Mouse (Mus musculus) liver, embryonic 14.5 days (tissue): Measurements from ENCODE around the gene Stat3. TPM values are rescaled to one million over a fixed set of nuclear protein-coding genes. Genes with fewer than 3 reads are reported as not detected.
A peak's percentile ranks its signal among the peaks of the same experiment; 100 is the strongest.

ENCODE experiments used
- ATAC-seq: fragments of 200-750 bp; cut with Nextera tagmentation; 2 replicates; pipeline ENCODE4 v1.8.0; 2017; ENCODE audit warnings: moderate number of reproducible peaks, mild to moderate bottlenecking, moderate library complexity; ENCODE audit not compliant: insufficient read depth
- DNase-seq, 3 experiments: peaks; one replicate each; pipeline ENCODE4 v3.0.0-alpha.2; 2012 to 2013; ENCODE audit warnings: low read depth in 3 of 3, low spot score in 3 of 3
- H3K27ac ChIP-seq: fragments of 300-500 bp; sonication (generic); 2 replicates; pipeline ENCODE4 v1.5.1; 2014; ENCODE audit warnings: moderate library complexity, mild to moderate bottlenecking, control low read depth, inconsistent platforms
- H3K27me3 ChIP-seq: fragments of 300-500 bp; sonication (generic); 2 replicates; pipeline ENCODE4 v1.6.1; 2014; ENCODE audit warnings: mild to moderate bottlenecking, low read length, moderate library complexity; ENCODE audit not compliant: control insufficient read depth, insufficient read depth
- H3K36me3 ChIP-seq: fragments of 300-500 bp; sonication (generic); replicated peaks from 2 replicates; pipeline ENCODE4 v1.6.1; 2014; ENCODE audit warnings: low read depth; ENCODE audit not compliant: control insufficient read depth, insufficient read depth
- H3K4me1 ChIP-seq, 2 experiments: fragments of 200-500 bp in 1 of 2; fragments of 300-500 bp in 1 of 2; sonication (generic) in 1 of 2; replicated peaks; 2 replicates each; pipeline ENCODE4 v1.6.1; 2012 to 2014; ENCODE audit warnings: antibody characterized with exemption in 1 of 2, inconsistent platforms in 1 of 2, low read length in 1 of 2; ENCODE audit not compliant: control insufficient read depth in 2 of 2, insufficient read depth in 2 of 2
- H3K4me2 ChIP-seq: fragments of 300-500 bp; sonication (generic); 2 replicates; pipeline ENCODE4 v1.6.1; 2014; ENCODE audit warnings: low read depth, mild to moderate bottlenecking, control low read depth, moderate library complexity
- H3K4me3 ChIP-seq, 2 experiments: fragments of 200-500 bp in 1 of 2; fragments of 300-500 bp in 1 of 2; sonication (generic) in 1 of 2; 2 replicates each; pipeline ENCODE4 v1.5.1; 2012 to 2014; ENCODE audit warnings: low read depth in 2 of 2, low read length in 2 of 2, mild to moderate bottlenecking in 2 of 2, control low read depth in 1 of 2, inconsistent platforms in 1 of 2, moderate library complexity in 1 of 2; ENCODE audit not compliant: insufficient read depth in 1 of 2
- H3K9ac ChIP-seq: fragments of 300-500 bp; sonication (generic); replicated peaks from 2 replicates; pipeline ENCODE4 v1.6.1; 2014; ENCODE audit warnings: mild to moderate bottlenecking, control low read depth, moderate library complexity
- H3K9me3 ChIP-seq: fragments of 300-500 bp; sonication (generic); 2 replicates; pipeline ENCODE4 v1.6.1; 2016; ENCODE audit warnings: low read length, mixed read lengths; ENCODE audit not compliant: control insufficient read depth
- CTCF ChIP-seq: IDR thresholded peaks from 2 replicates; pipeline ENCODE4 v1.5.1; 2016; ENCODE audit warnings: antibody characterized with exemption, low read depth, control low read depth
- EP300 ChIP-seq: IDR thresholded peaks from 2 replicates; pipeline ENCODE4 v1.6.1; 2016; ENCODE audit warnings: antibody characterized with exemption, low read depth
- WGBS: fragments of 180-500 bp; shearing (Covaris S2); extraction: QIAGEN DNeasy Blood & Tissue Kit; methylation state at CpG from one replicate; pipeline ENCODE4 v1.1.7; 2014; ENCODE audit not compliant: insufficient replicate concordance; 5-methylcytosine and 5-hydroxymethylcytosine counted together
- polyA plus RNA-seq, 2 experiments: library from polyadenylated mRNA; depleted of rRNA in 1 of 2; stranded (reverse) in 1 of 2; unstranded in 1 of 2; fragments of >200 nt; fragmentation: Nextera tagmentation in 1 of 2; extraction: Ambion mirVana in 1 of 2; gene quantifications; 2 replicates each; pipeline versions ENCODE4 v1.2.1 to v1.2.3; 2012 to 2014

Gene Stat3
- polyA plus RNA-seq, 2 experiments: 17.7 to 27.4 TPM

DNA sequence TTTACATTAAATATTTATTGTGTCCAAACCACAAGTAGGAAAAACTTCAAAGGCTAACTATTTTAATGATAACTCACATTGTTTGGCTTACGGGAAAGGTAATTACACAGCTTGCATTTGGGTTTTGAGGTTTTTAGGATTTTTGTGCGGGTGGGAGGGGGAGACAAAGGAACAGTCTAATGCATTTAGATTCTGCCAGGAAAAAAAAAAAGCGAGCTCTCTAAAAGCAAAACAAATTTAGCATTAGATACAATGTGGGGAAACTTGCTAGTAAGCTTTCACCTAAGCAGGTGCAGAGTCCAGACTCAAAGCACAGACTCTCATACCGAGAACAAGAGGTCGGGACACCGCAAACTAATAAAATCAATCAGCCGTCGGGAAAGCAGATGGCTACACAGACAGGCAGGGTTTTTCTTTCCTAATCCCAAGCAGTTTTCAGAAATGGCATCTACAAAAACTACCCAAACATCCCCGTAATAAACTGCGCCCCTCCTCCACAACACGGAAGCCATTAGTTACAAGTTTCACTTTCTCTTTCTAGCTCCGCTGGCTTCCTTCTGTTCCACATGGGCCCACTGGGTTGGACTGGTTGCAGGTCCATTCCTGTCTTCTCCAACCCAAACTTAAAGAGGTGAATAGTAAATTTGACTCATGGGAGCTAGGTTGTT, 8.0 kb downstream of the Stat3 start:
- ATAC-seq (no peak; the same call in 1 of the 2 replicates), DNase-seq (no peak)
- no peaks in the 10 kb centered on the region for H3K36me3 ChIP-seq
- peak overlapping the region; percentile 59 to 64 for H3K4me3 ChIP-seq
- H3K27ac ChIP-seq: peak overlapping the region; percentile 44
- H3K27me3 ChIP-seq: no peaks in the 10 kb centered on the region
- peak overlapping the region; percentile 71 for H3K4me2 ChIP-seq
- no peaks in the 10 kb centered on the region for H3K9me3 ChIP-seq
- 48% methylated on average over 12 of the region's 12 CpGs for WGBS
- peaks cover 25 to 33% of the 10 kb centered on the region in 2 experiments for H3K4me1 ChIP-seq
- TF ChIP-seq CTCF (no peak), EP300 (no peak)
- H3K9ac ChIP-seq: peak overlapping the region; percentile 59

DNA sequence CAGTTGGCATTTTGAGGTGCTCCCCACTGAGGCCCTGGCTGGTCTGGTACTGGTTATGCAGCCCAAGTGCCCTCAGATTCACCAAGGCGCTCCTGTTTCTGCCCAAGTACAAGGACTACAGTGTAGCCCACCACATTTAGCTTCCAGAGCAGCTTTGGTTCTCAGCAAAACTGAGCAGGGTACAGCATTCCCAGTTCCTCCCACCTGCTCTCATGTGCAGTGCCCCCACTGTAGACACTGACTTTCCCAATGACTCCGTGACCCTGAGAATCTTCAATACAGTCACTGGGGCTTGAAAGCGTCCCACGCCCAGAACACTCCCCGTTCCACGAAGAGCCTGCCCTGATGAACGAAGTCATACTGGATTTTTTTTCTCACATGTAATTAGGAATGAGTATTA, 8.7 kb downstream of the Stat3 start:
- no peaks in the 10 kb centered on the region for H3K36me3 ChIP-seq
- peak overlapping the region; percentile 71; the same call in 1 of the 2 replicates for H3K4me2 ChIP-seq
- no peak overlapping the region for H3K27ac ChIP-seq
- no peak overlapping the region for H3K9ac ChIP-seq
- no peak overlapping the region for H3K4me3 ChIP-seq
- no peaks in the 10 kb centered on the region for H3K27me3 ChIP-seq
- H3K4me1 ChIP-seq: peaks cover 23 to 28% of the 10 kb centered on the region in 2 experiments
- H3K9me3 ChIP-seq: no peaks in the 10 kb centered on the region
- DNase-seq (no peak), ATAC-seq (no peak)
- 70% methylated on average over 7 of the region's 7 CpGs for WGBS
- TF ChIP-seq CTCF: no peak
- no peak for TF ChIP-seq EP300

DNA sequence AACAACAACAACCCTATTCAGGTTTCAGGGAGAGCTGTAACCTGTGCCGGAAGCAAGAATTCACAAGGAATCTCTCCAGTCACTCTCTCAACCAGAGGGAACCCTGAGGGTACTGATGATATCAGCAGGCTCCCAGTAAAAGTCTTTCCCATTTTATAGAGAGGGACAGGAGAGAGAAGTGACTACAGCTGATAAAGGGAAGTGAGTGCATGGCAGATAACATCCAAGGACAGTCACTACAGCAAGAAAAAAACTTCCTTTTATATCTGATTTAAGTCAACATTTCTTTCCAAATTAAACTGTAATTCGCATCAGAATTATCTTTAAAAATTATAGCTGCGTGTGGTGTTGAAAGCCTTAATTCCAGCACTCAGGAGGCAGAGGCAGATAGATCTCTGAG, 12.0 kb downstream of the Stat3 start:
- H3K9ac ChIP-seq: no peak overlapping the region
- H3K27me3 ChIP-seq: no peaks in the 10 kb centered on the region
- H3K27ac ChIP-seq: no peak overlapping the region
- peaks cover 15 to 17% of the 10 kb centered on the region in 2 experiments for H3K4me1 ChIP-seq
- no peaks in the 10 kb centered on the region for H3K9me3 ChIP-seq
- H3K4me3 ChIP-seq: no peak overlapping the region
- no peak for DNase-seq
- no peak for ATAC-seq
- TF ChIP-seq EP300 (no peak), CTCF (no peak)
- WGBS: 69% methylated on average over 3 of the region's 3 CpGs
- no peaks in the 10 kb centered on the region; the same call in 1 of the 2 replicates for H3K36me3 ChIP-seq
- H3K4me2 ChIP-seq: no peak overlapping the region

DNA sequence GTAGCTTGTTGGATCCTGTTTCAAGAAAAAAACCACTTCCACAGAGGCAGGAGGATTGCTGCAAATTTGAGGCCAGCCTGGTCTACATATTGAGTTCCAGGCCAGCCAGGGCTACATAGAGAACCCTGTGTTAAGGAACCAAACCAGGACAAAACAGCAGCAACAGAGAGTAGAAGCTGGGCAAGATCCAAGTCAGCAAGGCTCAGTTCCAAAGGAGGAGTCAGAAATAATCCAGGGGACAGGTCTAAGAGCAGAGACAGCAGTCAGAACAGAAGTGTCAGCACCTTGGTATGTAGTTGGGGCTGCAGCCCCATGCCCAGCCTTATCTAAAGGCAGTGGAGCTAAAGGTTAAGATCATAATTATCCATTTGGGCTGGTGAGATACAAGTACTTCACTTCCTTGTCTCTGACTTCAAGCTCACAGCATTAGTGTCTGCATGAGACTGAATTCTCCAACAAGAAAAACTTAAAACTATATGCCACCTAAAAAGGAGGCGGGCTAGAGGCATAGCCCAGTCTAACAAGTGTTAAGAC, 14.9 kb downstream of the Stat3 start:
- H3K4me2 ChIP-seq: no peak overlapping the region
- no peak overlapping the region for H3K4me3 ChIP-seq
- peaks cover 33 to 35% of the 10 kb centered on the region in 2 experiments for H3K4me1 ChIP-seq
- TF ChIP-seq EP300 (no peak), CTCF (no peak)
- no peaks in the 10 kb centered on the region for H3K9me3 ChIP-seq
- no peak for DNase-seq
- no peaks in the 10 kb centered on the region for H3K27me3 ChIP-seq
- ATAC-seq: no peak
- H3K36me3 ChIP-seq: no peaks in the 10 kb centered on the region; the same call in 1 of the 2 replicates
- H3K9ac ChIP-seq: peak overlapping the region; percentile 9
- 73% methylated on average over 1 of the region's 1 CpGs for WGBS
- H3K27ac ChIP-seq: no peak overlapping the region

DNA sequence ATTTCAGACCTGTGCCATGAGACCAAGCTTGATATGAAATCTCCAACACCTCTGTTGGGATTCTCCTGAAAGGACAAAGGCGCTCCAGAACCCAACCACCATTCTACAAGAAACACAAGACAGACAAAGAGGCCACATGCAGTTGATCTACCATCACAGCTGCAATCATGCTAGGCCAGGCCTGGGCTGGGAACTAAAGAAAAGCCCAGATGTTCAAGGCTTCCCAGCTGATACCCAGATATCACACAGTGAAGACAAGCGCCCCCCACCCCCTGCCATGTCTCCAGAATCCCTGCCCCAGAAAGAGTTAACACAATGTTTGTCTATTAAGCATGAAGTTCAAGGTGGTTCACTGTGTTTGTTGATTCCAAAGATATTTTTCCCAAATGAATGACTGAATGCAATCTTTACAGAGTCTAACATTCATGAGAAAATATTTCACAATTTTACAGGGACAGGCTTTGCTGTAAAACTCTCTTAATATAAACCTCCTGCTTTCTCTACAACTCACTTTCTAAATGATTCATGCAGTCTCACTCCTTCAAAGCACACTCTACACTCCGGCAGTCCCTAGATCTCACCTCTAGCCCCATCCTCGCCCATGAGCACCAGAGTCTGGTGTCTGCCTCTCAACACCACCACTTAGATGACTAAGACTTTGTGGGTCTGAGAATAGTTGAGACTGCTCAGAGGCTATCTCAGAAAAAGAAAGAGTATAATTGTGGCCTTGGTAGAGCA, 18.3 kb downstream of the Stat3 start:
- TF ChIP-seq CTCF (no peak), EP300 (peak; percentile 64)
- 48% methylated on average over 4 of the region's 4 CpGs for WGBS
- H3K9ac ChIP-seq: no peak overlapping the region; the same call in 1 of the 2 replicates
- H3K4me1 ChIP-seq: peaks cover 30 to 47% of the 10 kb centered on the region in 2 experiments
- H3K27me3 ChIP-seq: no peaks in the 10 kb centered on the region
- peak; percentile 78 for ATAC-seq
- peak overlapping the region; percentile 48 for H3K4me2 ChIP-seq
- H3K27ac ChIP-seq: peak overlapping the region; percentile 16
- H3K4me3 ChIP-seq: no peak overlapping the region
- H3K36me3 ChIP-seq: no peaks in the 10 kb centered on the region; the same call in 1 of the 2 replicates
- DNase-seq: no peak
- H3K9me3 ChIP-seq: no peaks in the 10 kb centered on the region
